Mouse (Mus musculus) lung, adult 2 months (tissue): ENCODE measurements at regions not wholly inside any gene's neighbourhood (a gene's known extent, or its start where the extent isn't known, plus 50 kb on each side); places are given as distances from the start of the nearest gene placed in this dataset.

Experiments
- CTCF ChIP-seq: fragments of 200-500 bp; IDR thresholded peaks from 2 replicates; pipeline ENCODE4 v1.5.1; 2011; ENCODE audit warnings: mild to moderate bottlenecking, low read length, control low read depth; ENCODE audit not compliant: insufficient read depth
- POLR2A ChIP-seq: fragments of 200-500 bp; IDR thresholded peaks from 2 replicates; pipeline ENCODE4 v1.6.1; 2011; ENCODE audit warnings: low read depth, mild to moderate bottlenecking, control low read depth, low read length, borderline replicate concordance; ENCODE audit errors: extremely low read depth

GRCm38 (mm10) chr9:98773651-98774185, 68.6 kb upstream of the Prr23a1 start:
- TF ChIP-seq POLR2A (no peak), CTCF (no peak)
